Mouse (Mus musculus) kidney, postnatal 25 days (tissue): ENCODE measurements around the gene Sox12.
A peak's percentile ranks its signal among the peaks of the same experiment; 100 is the strongest.
"Not testable (repeated sequence)": the region's sequence is repeated elsewhere in the genome, so short reads cannot be mapped to it uniquely, and the experiment has no call there.

ENCODE experiments used
- DNase-seq, 2 experiments: peaks; one replicate each; pipeline ENCODE4 v3.0.0; 2021; ENCODE audit warnings: mixed read lengths in 2 of 2

Sox12 gene

GRCm38 (mm10) chr2:152397680-152398435, at the start of gene Sox12:
Gene Sox12, minus strand, starts transcription at chr2:152398063.
- peak; percentile 97 to 99 for DNase-seq

- no peak for DNase-seq
Measured at GRCm38 (mm10) chr2:152447461-152447860, 49.6 kb upstream of the Sox12 start.

GRCm38 (mm10) chr2:152446642-152447041, 48.8 kb upstream of the Sox12 start:
- DNase-seq: no peak

GRCm38 (mm10) chr2:152443281-152443680, 45.4 kb upstream of the Sox12 start:
- DNase-seq: peak in 1 of 2 experiments; percentile 32

- peak in 1 of 2 experiments; percentile 26 for DNase-seq
Measured at GRCm38 (mm10) chr2:152442322-152442721, 44.5 kb upstream of the Sox12 start.

GRCm38 (mm10) chr2:152439833-152440232, 42.0 kb upstream of the Sox12 start:
- DNase-seq: no peak

- no peak for DNase-seq
Measured at GRCm38 (mm10) chr2:152438963-152439362, 41.1 kb upstream of the Sox12 start.

GRCm38 (mm10) chr2:152436983-152437860, 39.4 kb upstream of the Sox12 start:
- peak; percentile 83 to 86 for DNase-seq

GRCm38 (mm10) chr2:152436405-152436901, 38.6 kb upstream of the Sox12 start:
- peak; percentile 53 to 75 for DNase-seq

GRCm38 (mm10) chr2:152428481-152428880, 30.6 kb upstream of the Sox12 start:
- DNase-seq: not testable (repeated sequence)

- DNase-seq: peak in 1 of 2 experiments; percentile 34
Measured at GRCm38 (mm10) chr2:152427493-152427892, 29.6 kb upstream of the Sox12 start.

- DNase-seq: peak in 1 of 2 experiments; percentile 30
Measured at GRCm38 (mm10) chr2:152415786-152416185, 17.9 kb upstream of the Sox12 start.

- no peak for DNase-seq
Measured at GRCm38 (mm10) chr2:152415287-152415686, 17.4 kb upstream of the Sox12 start, which contains the start of gene 6820408C15Rik. Gene 6820408C15Rik, plus strand, starts transcription at chr2:152415587.

- peak; percentile 85 to 94 for DNase-seq
Measured at GRCm38 (mm10) chr2:152414591-152415165, 16.8 kb upstream of the Sox12 start, which contains the start of gene Zcchc3. Gene Zcchc3, minus strand, starts transcription at chr2:152415027.

GRCm38 (mm10) chr2:152413765-152414584, 16.1 kb upstream of the Sox12 start:
- DNase-seq: peak; percentile 36 to 68

- DNase-seq: peak; percentile 49 to 78
Measured at GRCm38 (mm10) chr2:152413158-152413764, 15.4 kb upstream of the Sox12 start.

- peak in 1 of 2 experiments; percentile 34 for DNase-seq
Measured at GRCm38 (mm10) chr2:152412526-152413157, 14.8 kb upstream of the Sox12 start.

- peak in 1 of 2 experiments; percentile 28 for DNase-seq
Measured at GRCm38 (mm10) chr2:152411471-152411870, 13.6 kb upstream of the Sox12 start.

- peak; percentile 90 to 92 for DNase-seq
Measured at GRCm38 (mm10) chr2:152410971-152411371, 13.1 kb upstream of the Sox12 start.

- peak in 1 of 2 experiments; percentile 22 for DNase-seq
Measured at GRCm38 (mm10) chr2:152409781-152410180, 11.9 kb upstream of the Sox12 start.

- DNase-seq: peak; percentile 97 to 99
Measured at GRCm38 (mm10) chr2:152406126-152406525, 8.3 kb upstream of the Sox12 start.
